Mouse (Mus musculus) neural tube, embryonic 11.5 days (tissue): ENCODE measurements around the gene Pagr1b. TPM values are rescaled to one million over a fixed set of nuclear protein-coding genes. Genes with fewer than 3 reads are reported as not detected.

Source experiments
- ATAC-seq: fragments of 200-750 bp; cut with Nextera tagmentation; 2 replicates; pipeline ENCODE4 v1.8.0; 2017; ENCODE audit warnings: moderate number of reproducible peaks, mild to moderate bottlenecking, moderate TSS enrichment, moderate library complexity; ENCODE audit not compliant: insufficient read depth, low FRiP score, low TSS enrichment
- DNase-seq: peaks from one replicate; pipeline ENCODE4 v3.0.0-alpha.2; 2015; ENCODE audit warnings: low spot score
- H3K27ac ChIP-seq: fragments of 300-500 bp; sonication (generic); 2 replicates; pipeline ENCODE4 v1.5.1; 2014; ENCODE audit warnings: low read depth, mild to moderate bottlenecking, low read length
- H3K27me3 ChIP-seq: fragments of 300-500 bp; sonication (generic); 2 replicates; pipeline ENCODE4 v1.6.1; 2014; ENCODE audit warnings: mild to moderate bottlenecking, low read length, mixed read lengths; ENCODE audit not compliant: control insufficient read depth, insufficient read depth
- H3K36me3 ChIP-seq: fragments of 300-500 bp; sonication (generic); 2 replicates; pipeline ENCODE4 v1.6.1; 2014; ENCODE audit warnings: mild to moderate bottlenecking, low read length, moderate library complexity, mixed read lengths; ENCODE audit not compliant: control insufficient read depth, insufficient read depth
- H3K4me1 ChIP-seq: fragments of 300-500 bp; sonication (generic); 2 replicates; pipeline ENCODE4 v1.6.1; 2014; ENCODE audit warnings: low read length, mixed read lengths; ENCODE audit not compliant: control insufficient read depth, insufficient read depth
- H3K4me2 ChIP-seq: fragments of 300-500 bp; sonication (generic); 2 replicates; pipeline ENCODE4 v1.6.1; 2014; ENCODE audit warnings: low read depth, mild to moderate bottlenecking, moderate library complexity
- H3K4me3 ChIP-seq: fragments of 300-500 bp; sonication (generic); 2 replicates; pipeline ENCODE4 v1.5.1; 2014; ENCODE audit warnings: low read depth, low read length
- H3K9ac ChIP-seq: fragments of 300-500 bp; sonication (generic); 2 replicates; pipeline ENCODE4 v1.6.1; 2014; ENCODE audit warnings: mild to moderate bottlenecking, low read length
- H3K9me3 ChIP-seq: fragments of 300-500 bp; sonication (generic); 2 replicates; pipeline ENCODE4 v1.6.1; 2016; ENCODE audit warnings: low read length; ENCODE audit not compliant: control insufficient read depth
- WGBS: fragments of 180-500 bp; shearing (Covaris S2); extraction: QIAGEN DNeasy Blood & Tissue Kit; methylation state at CpG from one replicate; pipeline ENCODE4 v1.1.7; 2014; 5-methylcytosine and 5-hydroxymethylcytosine counted together
- polyA plus RNA-seq: library from polyadenylated mRNA; unstranded; fragments of >200 nt; fragmentation: Nextera tagmentation; extraction: Ambion mirVana; gene quantifications from 2 replicates; pipeline ENCODE4 v1.2.1, GENCODE M21; 2014

Pagr1b gene
- polyA plus RNA-seq, 1 experiment from 2014 or later, result 1.1 TPM

GRCm38 (mm10) chr7:127016971-127017949 lies 976 bp upstream of the Pagr1b start, which contains the start of gene Pagr1a:
Pagr1a (minus strand) TSS chr7:127017352.
- no peaks in the 10 kb centered on the region for H3K9me3 ChIP-seq
- ATAC-seq, result peak; percentile 78
- peak; percentile 99 for DNase-seq
- peaks cover 25% of the 10 kb centered on the region for H3K4me1 ChIP-seq
- no peaks in the 10 kb centered on the region for H3K27me3 ChIP-seq
- H3K4me3 ChIP-seq, result peak within 1 kb of the TSS; percentile 76
- 5% methylated on average over 39 of the region's 39 CpGs for WGBS
- peak within 1 kb of the TSS; percentile 92 for H3K4me2 ChIP-seq
- H3K27ac ChIP-seq, result peak within 1 kb of the TSS; percentile 91
- peak within 1 kb of the TSS; percentile 91 for H3K9ac ChIP-seq
- peaks cover 8% of the 10 kb centered on the region for H3K36me3 ChIP-seq

- ATAC-seq, result peak; percentile 45
- WGBS, result 1% methylated on average over 22 of the region's 22 CpGs
- no peaks in the 10 kb centered on the region for H3K9me3 ChIP-seq
- H3K27me3 ChIP-seq, result no peaks in the 10 kb centered on the region
- no peak for DNase-seq
- peaks cover 21% of the 10 kb centered on the region for H3K4me1 ChIP-seq
- peak overlapping the region; percentile 91 for H3K27ac ChIP-seq
- peak overlapping the region; percentile 76 for H3K4me3 ChIP-seq
- H3K36me3 ChIP-seq, result peaks cover 8% of the 10 kb centered on the region
- H3K9ac ChIP-seq, result peak overlapping the region; percentile 91
- peak overlapping the region; percentile 92 for H3K4me2 ChIP-seq
Observed at GRCm38 (mm10) chr7:127016486-127016938, 228 bp upstream of the Pagr1b start.

GRCm38 (mm10) chr7:127016081-127016480 lies 203 bp downstream of the Pagr1b start:
- Histone ChIP-seq H3K27ac (peak overlapping the region; percentile 91), H3K9ac (peak overlapping the region; percentile 91), H3K4me1 (peaks cover 20% of the 10 kb centered on the region), H3K36me3 (peaks cover 8% of the 10 kb centered on the region), H3K27me3 (no peaks in the 10 kb centered on the region), H3K4me3 (peak overlapping the region; percentile 76), H3K9me3 (no peaks in the 10 kb centered on the region), H3K4me2 (peak overlapping the region; percentile 92)
- 2% methylated on average over 10 of the region's 10 CpGs for WGBS
- no peak for DNase-seq
- ATAC-seq, result peak; percentile 14; the same call in 1 of the 2 replicates

GRCm38 (mm10) chr7:127014993-127015392 lies 1.3 kb downstream of the Pagr1b start:
- ATAC-seq (no peak), DNase-seq (no peak)
- Histone ChIP-seq H3K9me3 (no peaks in the 10 kb centered on the region), H3K27ac (no peak overlapping the region), H3K4me3 (peak overlapping the region; percentile 76; the same call in 1 of the 2 replicates), H3K4me1 (peaks cover 16% of the 10 kb centered on the region), H3K9ac (no peak overlapping the region), H3K27me3 (no peaks in the 10 kb centered on the region), H3K4me2 (peak overlapping the region; percentile 92), H3K36me3 (peaks cover 8% of the 10 kb centered on the region)
- 97% methylated on average over 12 of the region's 12 CpGs for WGBS

DNA sequence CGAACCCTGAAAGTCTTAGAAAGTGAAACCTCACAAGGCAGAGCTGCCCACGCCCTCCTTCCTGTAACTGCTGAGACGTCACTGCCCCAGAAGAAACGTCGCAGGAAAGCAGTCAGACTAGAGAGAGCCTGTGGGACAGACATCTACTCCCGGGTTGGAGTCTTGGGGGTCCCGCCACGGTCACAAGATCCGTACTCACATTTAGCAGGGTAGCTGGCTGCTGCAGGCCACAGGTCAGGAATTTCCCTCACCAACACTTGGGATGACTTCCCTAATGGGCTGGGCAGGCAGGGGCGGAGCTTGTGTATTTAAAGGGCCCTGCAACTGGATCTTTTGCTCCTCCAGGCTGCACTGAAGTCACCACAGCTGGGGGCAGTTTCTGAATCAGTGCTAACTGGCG lies 2.0 kb downstream of the Pagr1b start, which contains the start of gene Mvp:
TSS of gene Mvp (minus strand) at position 302 of the 400 bp plus-strand sequence.
- Histone ChIP-seq H3K36me3 (peaks cover 8% of the 10 kb centered on the region), H3K27ac (no peak within 1 kb of the TSS), H3K27me3 (no peaks in the 10 kb centered on the region), H3K4me1 (peaks cover 16% of the 10 kb centered on the region), H3K9ac (0 out of 2 replicates have a peak within 1 kb of the TSS, but pooled peaks have one; percentile 27), H3K4me3 (peak within 1 kb of the TSS; percentile 76), H3K4me2 (peak within 1 kb of the TSS; percentile 92), H3K9me3 (no peaks in the 10 kb centered on the region)
- ATAC-seq (no peak), DNase-seq (no peak)
- WGBS, result 71% methylated on average over 11 of the region's 11 CpGs

DNA sequence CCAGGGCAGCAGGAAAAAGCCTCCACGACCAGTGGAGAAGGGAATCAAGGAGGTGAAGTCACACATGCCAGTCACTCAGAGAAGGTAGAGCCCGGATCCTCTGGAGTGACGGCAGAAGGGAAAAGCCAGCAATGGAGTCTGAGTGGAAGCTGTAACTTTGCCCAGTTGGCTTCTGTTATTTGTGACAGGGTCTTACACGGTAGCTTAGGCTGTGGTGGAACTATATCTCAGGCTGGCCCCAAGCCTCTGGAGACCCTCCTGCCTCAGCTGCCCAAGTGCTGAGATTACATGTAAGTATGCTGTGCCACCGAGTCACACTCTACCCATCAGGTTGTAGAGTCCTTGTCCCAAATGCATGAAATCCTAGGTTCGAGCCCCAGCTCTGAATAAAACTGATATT lies 2.9 kb downstream of the Pagr1b start:
- WGBS, result 92% methylated on average over 6 of the region's 6 CpGs
- H3K4me2 ChIP-seq, result no peak overlapping the region
- no peak overlapping the region for H3K27ac ChIP-seq
- H3K36me3 ChIP-seq, result peaks cover 8% of the 10 kb centered on the region
- peaks cover 16% of the 10 kb centered on the region for H3K4me1 ChIP-seq
- H3K9ac ChIP-seq, result no peak overlapping the region
- no peaks in the 10 kb centered on the region for H3K9me3 ChIP-seq
- no peak for DNase-seq
- no peaks in the 10 kb centered on the region for H3K27me3 ChIP-seq
- no peak overlapping the region for H3K4me3 ChIP-seq
- no peak for ATAC-seq

GRCm38 (mm10) chr7:127012845-127013244 lies 3.4 kb downstream of the Pagr1b start:
- WGBS, result 97% methylated on average over 10 of the region's 10 CpGs
- Histone ChIP-seq H3K9me3 (no peaks in the 10 kb centered on the region), H3K4me1 (peaks cover 16% of the 10 kb centered on the region), H3K27me3 (no peaks in the 10 kb centered on the region), H3K4me3 (no peak overlapping the region), H3K4me2 (no peak overlapping the region), H3K36me3 (peaks cover 8% of the 10 kb centered on the region), H3K9ac (no peak overlapping the region), H3K27ac (no peak overlapping the region)
- DNase-seq (no peak), ATAC-seq (no peak)

DNA sequence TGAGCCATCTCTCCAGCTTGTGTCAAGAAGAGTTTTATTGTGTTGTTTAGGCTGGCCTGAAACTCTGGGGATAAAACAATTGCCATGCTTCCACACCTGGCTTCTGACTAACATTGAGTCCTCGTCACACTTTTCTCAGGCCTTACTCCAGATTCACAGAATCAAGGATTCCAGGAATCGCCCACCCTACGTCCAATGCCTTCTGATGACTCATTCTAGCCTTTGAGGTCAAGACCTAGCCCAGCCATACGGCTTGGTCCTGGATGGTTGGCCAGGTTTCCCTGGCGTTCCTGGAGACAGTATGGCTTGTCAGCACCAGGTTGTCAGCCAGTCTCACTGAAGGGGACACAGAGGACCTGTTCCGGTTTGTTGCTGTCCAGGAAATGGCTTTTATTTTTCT lies 3.9 kb downstream of the Pagr1b start:
- no peaks in the 10 kb centered on the region for H3K27me3 ChIP-seq
- DNase-seq (no peak), ATAC-seq (no peak)
- no peak overlapping the region for H3K27ac ChIP-seq
- no peak overlapping the region for H3K4me3 ChIP-seq
- H3K9me3 ChIP-seq, result no peaks in the 10 kb centered on the region
- peaks cover 16% of the 10 kb centered on the region for H3K4me1 ChIP-seq
- no peak overlapping the region for H3K9ac ChIP-seq
- WGBS, result 93% methylated on average over 6 of the region's 6 CpGs
- peaks cover 8% of the 10 kb centered on the region for H3K36me3 ChIP-seq
- no peak overlapping the region for H3K4me2 ChIP-seq
